18 mouse cellular contexts compared by ENCODE assay signal in genomic region chr2:104185616-104186015, GRCm38 (mm10).
DNase-seq lines count a peak whose midpoint lies in the region; TF ChIP-seq lines count a peak whose summit lies in the region.
"Had no signal": no experiment of that assay in that cellular context is flagged by ENCODE, and none has a peak within 500 bp of the region (broad histone marks: within the 10 kb centered on the region; RNA-seq: fewer than 3 reads in every experiment).

No protein-coding gene starts in this region.

- intact Hi-C loops in left cerebral cortex, adult 2 months (cut with DNase I) = no loop called here
- intact Hi-C loops in left cerebral cortex, postnatal 4 days (cut with DNase I) = no loop called here

- TF ChIP-seq CTCF in left cerebral cortex, adult 2 months (IDR thresholded peaks at IDR 0.05) = no peak

- H3K4me3 ChIP-seq in left cerebral cortex, adult 2 months = no peak overlapping the region
- H3K4me3 ChIP-seq: embryonic facial prominence, embryonic 10.5 days; forebrain, embryonic 13.5 days; heart, embryonic 10.5 days; hindbrain, embryonic 13.5 days had no signal

- peak; percentile 50 for DNase-seq in layer of hippocampus, adult 11-12 months (ENCODE audit: low spot score)
- no peak for DNase-seq in layer of hippocampus, adult 9-10 months (ENCODE audit: low spot score)
- DNase-seq in left cerebral cortex, adult 2 months (ENCODE audit: extremely low spot score in 1 of 2, low spot score in 2 of 2) = no peak
- DNase-seq in left cerebral cortex, postnatal 4 days = no peak
- DNase-seq in brain, adult 2 months (ENCODE audit: low read depth, low spot score) = peak; percentile 82
- no peak for DNase-seq in thymus, postnatal 25 days
- DNase-seq: adrenal gland, adult 2 months; adrenal gland, postnatal 25 days; cerebellum, adult 2 months; cerebellum, postnatal 10 days; forebrain, postnatal 0 days; gastrocnemius, postnatal 36 days; heart, adult 18-20 months; heart, postnatal 10 days had no signal

- H3K27ac ChIP-seq in left cerebral cortex, adult 2 months = peak overlapping the region; percentile 50; the same call in 1 of the 2 replicates
- H3K27ac ChIP-seq: embryonic facial prominence, embryonic 10.5 days; forebrain, embryonic 13.5 days; heart, embryonic 10.5 days; hindbrain, embryonic 13.5 days had no signal

Comparison
In these comparisons a context has a peak if more than half of its experiments do, and no peak if none do; other contexts are left out.
1. DNase-seq: peak in layer of hippocampus, adult 11-12 months (single experiment) and brain, adult 2 months (single experiment); none in layer of hippocampus, adult 9-10 months (single experiment), left cerebral cortex, adult 2 months (0 of 2), left cerebral cortex, postnatal 4 days (single experiment) and thymus, postnatal 25 days (single experiment).